Mouse (Mus musculus): ENCODE results near the gene Gm13199. TPM values are rescaled to one million over a fixed set of nuclear protein-coding genes. Genes with fewer than 3 reads are reported as not detected.

Gm13199 gene
- polyA plus RNA-seq, 2 experiments, result 2.0 to 6.2 TPM

GRCm38 (mm10) chr2:5894843-5895570 is 32.3 kb upstream of the Gm13199 start, which contains the start of gene Sec61a2:
TSS of gene Sec61a2 (minus strand) at chr2:5895432.
- peak; percentile 96 for DNase-seq (ENCODE audit: low spot score)
- H3K4me2 ChIP-seq (replicated peaks; ENCODE audit: low read depth, low read length, severe bottlenecking), result peak within 1 kb of the TSS; percentile 52
- peaks cover 6% of the 10 kb centered on the region; the same call in 1 of the 2 replicates for H3K4me1 ChIP-seq (ENCODE audit: control insufficient read depth, insufficient read depth, low read length)
- 4% methylated on average over 52 of the region's 62 CpGs for WGBS
- H3K36me3 ChIP-seq (ENCODE audit: control insufficient read depth, insufficient read depth, low read length), result peaks cover 23% of the 10 kb centered on the region
- H3K9ac ChIP-seq (ENCODE audit: low read depth, low read length, severe bottlenecking), result peak within 1 kb of the TSS; percentile 93
- peak within 1 kb of the TSS; percentile 92 for H3K4me3 ChIP-seq (replicated peaks; ENCODE audit: low read length)
- peak; percentile 99 for ATAC-seq (ENCODE audit: low FRiP score, low read depth)
- no peaks in the 10 kb centered on the region for H3K27me3 ChIP-seq (ENCODE audit: control insufficient read depth, insufficient read depth, low read length)
- H3K9me3 ChIP-seq (ENCODE audit: control insufficient read depth, low read length), result no peaks in the 10 kb centered on the region
- H3K27ac ChIP-seq (replicated peaks; ENCODE audit: low read depth, low read length), result peak within 1 kb of the TSS; percentile 77
- TF ChIP-seq POLR2A (IDR thresholded peaks at IDR 0.05; ENCODE audit: borderline replicate concordance, extremely low read depth, insufficient read depth, insufficient read length), result peak; percentile 92; the same call in 1 of the 2 replicates

- Histone ChIP-seq H3K9me3 (ENCODE audit: control insufficient read depth, low read length) (no peaks in the 10 kb centered on the region), H3K4me3 (replicated peaks; ENCODE audit: low read length) (peak overlapping the region; percentile 92), H3K4me1 (ENCODE audit: control insufficient read depth, insufficient read depth, low read length) (peaks cover 6% of the 10 kb centered on the region; the same call in 1 of the 2 replicates), H3K36me3 (ENCODE audit: control insufficient read depth, insufficient read depth, low read length) (peaks cover 29% of the 10 kb centered on the region), H3K4me2 (replicated peaks; ENCODE audit: low read depth, low read length, severe bottlenecking) (peak overlapping the region; percentile 52), H3K27me3 (ENCODE audit: control insufficient read depth, insufficient read depth, low read length) (no peaks in the 10 kb centered on the region), H3K27ac (replicated peaks; ENCODE audit: low read depth, low read length) (no peak overlapping the region; the same call in 1 of the 2 replicates), H3K9ac (ENCODE audit: low read depth, low read length, severe bottlenecking) (peak overlapping the region; percentile 93)
- DNase-seq (ENCODE audit: low spot score), result no peak
- TF ChIP-seq POLR2A (IDR thresholded peaks at IDR 0.05; ENCODE audit: borderline replicate concordance, extremely low read depth, insufficient read depth, insufficient read length), result no peak
- WGBS, result 19% methylated on average over 11 of the region's 11 CpGs
- ATAC-seq (ENCODE audit: low FRiP score, low read depth), result no peak
Measured at GRCm38 (mm10) chr2:5894296-5894695, 31.6 kb upstream of the Gm13199 start.

- 57% methylated on average over 2 of the region's 2 CpGs for WGBS
- H3K4me2 ChIP-seq (replicated peaks; ENCODE audit: low read depth, low read length, severe bottlenecking), result no peak overlapping the region
- DNase-seq (ENCODE audit: low spot score), result no peak
- peaks cover 6% of the 10 kb centered on the region; the same call in 1 of the 2 replicates for H3K4me1 ChIP-seq (ENCODE audit: control insufficient read depth, insufficient read depth, low read length)
- no peaks in the 10 kb centered on the region for H3K9me3 ChIP-seq (ENCODE audit: control insufficient read depth, low read length)
- peaks cover 63% of the 10 kb centered on the region for H3K36me3 ChIP-seq (ENCODE audit: control insufficient read depth, insufficient read depth, low read length)
- H3K9ac ChIP-seq (ENCODE audit: low read depth, low read length, severe bottlenecking), result no peak overlapping the region
- no peak overlapping the region for H3K27ac ChIP-seq (replicated peaks; ENCODE audit: low read depth, low read length)
- TF ChIP-seq POLR2A (IDR thresholded peaks at IDR 0.05; ENCODE audit: borderline replicate concordance, extremely low read depth, insufficient read depth, insufficient read length), result no peak
- H3K4me3 ChIP-seq (replicated peaks; ENCODE audit: low read length), result no peak overlapping the region
- ATAC-seq (ENCODE audit: low FRiP score, low read depth), result no peak
- no peaks in the 10 kb centered on the region for H3K27me3 ChIP-seq (ENCODE audit: control insufficient read depth, insufficient read depth, low read length)
Measured at GRCm38 (mm10) chr2:5889412-5889811, 26.7 kb upstream of the Gm13199 start.

GRCm38 (mm10) chr2:5888865-5889264 is 26.1 kb upstream of the Gm13199 start:
- H3K9me3 ChIP-seq (ENCODE audit: control insufficient read depth, low read length), result no peaks in the 10 kb centered on the region
- H3K4me2 ChIP-seq (replicated peaks; ENCODE audit: low read depth, low read length, severe bottlenecking), result no peak overlapping the region
- H3K27me3 ChIP-seq (ENCODE audit: control insufficient read depth, insufficient read depth, low read length), result no peaks in the 10 kb centered on the region
- ATAC-seq (ENCODE audit: low FRiP score, low read depth) (no peak), DNase-seq (ENCODE audit: low spot score) (no peak)
- peaks cover 3% of the 10 kb centered on the region; the same call in 1 of the 2 replicates for H3K4me1 ChIP-seq (ENCODE audit: control insufficient read depth, insufficient read depth, low read length)
- H3K27ac ChIP-seq (replicated peaks; ENCODE audit: low read depth, low read length), result no peak overlapping the region
- H3K36me3 ChIP-seq (ENCODE audit: control insufficient read depth, insufficient read depth, low read length), result peaks cover 66% of the 10 kb centered on the region
- 85% methylated on average over 5 of the region's 5 CpGs for WGBS
- no peak for TF ChIP-seq POLR2A (IDR thresholded peaks at IDR 0.05; ENCODE audit: borderline replicate concordance, extremely low read depth, insufficient read depth, insufficient read length)
- no peak overlapping the region for H3K9ac ChIP-seq (ENCODE audit: low read depth, low read length, severe bottlenecking)
- H3K4me3 ChIP-seq (replicated peaks; ENCODE audit: low read length), result no peak overlapping the region

- ATAC-seq (ENCODE audit: low FRiP score, low read depth) (no peak), DNase-seq (ENCODE audit: low spot score) (no peak)
- WGBS, result 68% methylated on average over 3 of the region's 3 CpGs
- Histone ChIP-seq H3K9ac (ENCODE audit: low read depth, low read length, severe bottlenecking) (no peak overlapping the region), H3K27me3 (ENCODE audit: control insufficient read depth, insufficient read depth, low read length) (no peaks in the 10 kb centered on the region), H3K36me3 (ENCODE audit: control insufficient read depth, insufficient read depth, low read length) (peaks cover 84% of the 10 kb centered on the region), H3K4me1 (ENCODE audit: control insufficient read depth, insufficient read depth, low read length) (no peaks in the 10 kb centered on the region), H3K9me3 (ENCODE audit: control insufficient read depth, low read length) (no peaks in the 10 kb centered on the region), H3K4me2 (replicated peaks; ENCODE audit: low read depth, low read length, severe bottlenecking) (no peak overlapping the region), H3K27ac (replicated peaks; ENCODE audit: low read depth, low read length) (no peak overlapping the region), H3K4me3 (replicated peaks; ENCODE audit: low read length) (no peak overlapping the region)
- no peak for TF ChIP-seq POLR2A (IDR thresholded peaks at IDR 0.05; ENCODE audit: borderline replicate concordance, extremely low read depth, insufficient read depth, insufficient read length)
Measured at GRCm38 (mm10) chr2:5877446-5877845, 14.7 kb upstream of the Gm13199 start.
